Mouse (Mus musculus): ENCODE data around the gene Hsfy2. TPM values are rescaled to one million over a fixed set of nuclear protein-coding genes. Genes with fewer than 3 reads are reported as not detected.

Hsfy2 gene
- not detected in 2 replicates for polyA plus RNA-seq (2014; fragmentation: Nextera tagmentation; extraction: Ambion mirVana)

- ATAC-seq (ENCODE audit: low FRiP score) (no peak), DNase-seq (ENCODE audit: low spot score) (no peak)
- Histone ChIP-seq H3K27ac (ENCODE audit: low read depth, low read length) (no peak within 1 kb of the TSS), H3K9me3 (ENCODE audit: control insufficient read depth, low read length) (no peaks in the 10 kb centered on the region), H3K9ac (ENCODE audit: low read depth, low read length) (no peak within 1 kb of the TSS), H3K36me3 (ENCODE audit: control insufficient read depth, insufficient read depth, low read length) (no peaks in the 10 kb centered on the region), H3K4me1 (replicated peaks; ENCODE audit: control insufficient read depth, insufficient read depth, low read length) (no peaks in the 10 kb centered on the region), H3K4me2 (replicated peaks; ENCODE audit: low read depth, low read length) (no peak within 1 kb of the TSS), H3K4me3 (ENCODE audit: low read depth, low read length) (no peak within 1 kb of the TSS), H3K27me3 (ENCODE audit: control insufficient read depth, insufficient read depth, low read length) (no peaks in the 10 kb centered on the region)
- 93% methylated on average over 2 of the region's 2 CpGs for WGBS
Measured at GRCm38 (mm10) chr1:56637335-56637734, at the start of gene Hsfy2. TSS of gene Hsfy2 (minus strand) at chr1:56637435.

GRCm38 (mm10) chr1:56685053-56685557 lies 47.9 kb upstream of the Hsfy2 start:
- ATAC-seq (ENCODE audit: low FRiP score) (no peak), DNase-seq (ENCODE audit: low spot score) (no peak)
- no peak overlapping the region for H3K4me3 ChIP-seq (ENCODE audit: low read depth, low read length)
- no peaks in the 10 kb centered on the region for H3K4me1 ChIP-seq (replicated peaks; ENCODE audit: control insufficient read depth, insufficient read depth, low read length)
- H3K4me2 ChIP-seq (replicated peaks; ENCODE audit: low read depth, low read length) = no peak overlapping the region
- no peaks in the 10 kb centered on the region for H3K9me3 ChIP-seq (ENCODE audit: control insufficient read depth, low read length)
- H3K27me3 ChIP-seq (ENCODE audit: control insufficient read depth, insufficient read depth, low read length) = no peaks in the 10 kb centered on the region
- 79% methylated on average over 1 of the region's 1 CpGs for WGBS
- no peak overlapping the region for H3K9ac ChIP-seq (ENCODE audit: low read depth, low read length)
- H3K27ac ChIP-seq (ENCODE audit: low read depth, low read length) = no peak overlapping the region
- H3K36me3 ChIP-seq (ENCODE audit: control insufficient read depth, insufficient read depth, low read length) = no peaks in the 10 kb centered on the region

- Histone ChIP-seq H3K4me3 (ENCODE audit: low read depth, low read length) (no peak overlapping the region), H3K9ac (ENCODE audit: low read depth, low read length) (no peak overlapping the region), H3K9me3 (ENCODE audit: control insufficient read depth, low read length) (no peaks in the 10 kb centered on the region), H3K4me1 (replicated peaks; ENCODE audit: control insufficient read depth, insufficient read depth, low read length) (no peaks in the 10 kb centered on the region), H3K27me3 (ENCODE audit: control insufficient read depth, insufficient read depth, low read length) (no peaks in the 10 kb centered on the region), H3K27ac (ENCODE audit: low read depth, low read length) (no peak overlapping the region), H3K36me3 (ENCODE audit: control insufficient read depth, insufficient read depth, low read length) (no peaks in the 10 kb centered on the region), H3K4me2 (replicated peaks; ENCODE audit: low read depth, low read length) (no peak overlapping the region)
- no peak for DNase-seq (ENCODE audit: low spot score)
- ATAC-seq (ENCODE audit: low FRiP score) = no peak
Measured at GRCm38 (mm10) chr1:56684512-56684911, 47.3 kb upstream of the Hsfy2 start.

- no peak for DNase-seq (ENCODE audit: low spot score)
- Histone ChIP-seq H3K27me3 (ENCODE audit: control insufficient read depth, insufficient read depth, low read length) (no peaks in the 10 kb centered on the region), H3K36me3 (ENCODE audit: control insufficient read depth, insufficient read depth, low read length) (no peaks in the 10 kb centered on the region), H3K4me2 (replicated peaks; ENCODE audit: low read depth, low read length) (no peak overlapping the region), H3K9me3 (ENCODE audit: control insufficient read depth, low read length) (no peaks in the 10 kb centered on the region), H3K4me3 (ENCODE audit: low read depth, low read length) (no peak overlapping the region), H3K27ac (ENCODE audit: low read depth, low read length) (no peak overlapping the region), H3K4me1 (replicated peaks; ENCODE audit: control insufficient read depth, insufficient read depth, low read length) (no peaks in the 10 kb centered on the region), H3K9ac (ENCODE audit: low read depth, low read length) (no peak overlapping the region)
- ATAC-seq (ENCODE audit: low FRiP score) = no peak
- WGBS = 92% methylated on average over 2 of the region's 2 CpGs
Measured at GRCm38 (mm10) chr1:56681258-56681657, 44.0 kb upstream of the Hsfy2 start.

GRCm38 (mm10) chr1:56675253-56675652 lies 38.0 kb upstream of the Hsfy2 start:
- 53% methylated on average over 2 of the region's 2 CpGs for WGBS
- H3K9ac ChIP-seq (ENCODE audit: low read depth, low read length) = no peak overlapping the region
- H3K4me2 ChIP-seq (replicated peaks; ENCODE audit: low read depth, low read length) = no peak overlapping the region
- no peak for ATAC-seq (ENCODE audit: low FRiP score)
- H3K27ac ChIP-seq (ENCODE audit: low read depth, low read length) = no peak overlapping the region
- no peaks in the 10 kb centered on the region for H3K36me3 ChIP-seq (ENCODE audit: control insufficient read depth, insufficient read depth, low read length)
- H3K4me3 ChIP-seq (ENCODE audit: low read depth, low read length) = no peak overlapping the region
- no peaks in the 10 kb centered on the region for H3K4me1 ChIP-seq (replicated peaks; ENCODE audit: control insufficient read depth, insufficient read depth, low read length)
- no peak for DNase-seq (ENCODE audit: low spot score)
- H3K27me3 ChIP-seq (ENCODE audit: control insufficient read depth, insufficient read depth, low read length) = no peaks in the 10 kb centered on the region
- H3K9me3 ChIP-seq (ENCODE audit: control insufficient read depth, low read length) = no peaks in the 10 kb centered on the region

- Histone ChIP-seq H3K9ac (ENCODE audit: low read depth, low read length) (no peak overlapping the region), H3K27ac (ENCODE audit: low read depth, low read length) (no peak overlapping the region), H3K4me3 (ENCODE audit: low read depth, low read length) (no peak overlapping the region), H3K27me3 (ENCODE audit: control insufficient read depth, insufficient read depth, low read length) (no peaks in the 10 kb centered on the region), H3K9me3 (ENCODE audit: control insufficient read depth, low read length) (no peaks in the 10 kb centered on the region), H3K4me2 (replicated peaks; ENCODE audit: low read depth, low read length) (no peak overlapping the region), H3K36me3 (ENCODE audit: control insufficient read depth, insufficient read depth, low read length) (no peaks in the 10 kb centered on the region), H3K4me1 (replicated peaks; ENCODE audit: control insufficient read depth, insufficient read depth, low read length) (no peaks in the 10 kb centered on the region)
- 93% methylated on average over 3 of the region's 3 CpGs for WGBS
- ATAC-seq (ENCODE audit: low FRiP score) (no peak), DNase-seq (ENCODE audit: low spot score) (no peak)
Measured at GRCm38 (mm10) chr1:56674601-56675000, 37.4 kb upstream of the Hsfy2 start.

GRCm38 (mm10) chr1:56671241-56671945 lies 34.2 kb upstream of the Hsfy2 start:
- ATAC-seq (ENCODE audit: low FRiP score) = no peak

GRCm38 (mm10) chr1:56670509-56670908 lies 33.3 kb upstream of the Hsfy2 start:
- WGBS = 63% methylated on average over 5 of the region's 5 CpGs
- no peaks in the 10 kb centered on the region for H3K9me3 ChIP-seq (ENCODE audit: control insufficient read depth, low read length)
- no peaks in the 10 kb centered on the region for H3K36me3 ChIP-seq (ENCODE audit: control insufficient read depth, insufficient read depth, low read length)
- ATAC-seq (ENCODE audit: low FRiP score) = peak; percentile 33; the same call in 1 of the 2 replicates
- no peak overlapping the region for H3K4me3 ChIP-seq (ENCODE audit: low read depth, low read length)
- H3K9ac ChIP-seq (ENCODE audit: low read depth, low read length) = no peak overlapping the region
- DNase-seq (ENCODE audit: low spot score) = no peak
- H3K27ac ChIP-seq (ENCODE audit: low read depth, low read length) = no peak overlapping the region
- no peaks in the 10 kb centered on the region for H3K27me3 ChIP-seq (ENCODE audit: control insufficient read depth, insufficient read depth, low read length)
- no peak overlapping the region for H3K4me2 ChIP-seq (replicated peaks; ENCODE audit: low read depth, low read length)
- H3K4me1 ChIP-seq (replicated peaks; ENCODE audit: control insufficient read depth, insufficient read depth, low read length) = no peaks in the 10 kb centered on the region

More at GRCm38 (mm10) chr1:56671241-56671945, 34.2 kb upstream of the Hsfy2 start:
- Histone ChIP-seq H3K36me3 (ENCODE audit: control insufficient read depth, insufficient read depth, low read length) (no peaks in the 10 kb centered on the region), H3K9ac (ENCODE audit: low read depth, low read length) (no peak overlapping the region), H3K9me3 (ENCODE audit: control insufficient read depth, low read length) (no peaks in the 10 kb centered on the region), H3K27ac (ENCODE audit: low read depth, low read length) (no peak overlapping the region), H3K4me3 (ENCODE audit: low read depth, low read length) (no peak overlapping the region), H3K4me2 (replicated peaks; ENCODE audit: low read depth, low read length) (no peak overlapping the region), H3K27me3 (ENCODE audit: control insufficient read depth, insufficient read depth, low read length) (no peaks in the 10 kb centered on the region), H3K4me1 (replicated peaks; ENCODE audit: control insufficient read depth, insufficient read depth, low read length) (no peaks in the 10 kb centered on the region)
- DNase-seq (ENCODE audit: low spot score) = no peak
- WGBS = 44% methylated on average over 8 of the region's 8 CpGs

- H3K4me1 ChIP-seq (replicated peaks; ENCODE audit: control insufficient read depth, insufficient read depth, low read length) = no peaks in the 10 kb centered on the region
- no peak overlapping the region for H3K9ac ChIP-seq (ENCODE audit: low read depth, low read length)
- H3K4me3 ChIP-seq (ENCODE audit: low read depth, low read length) = no peak overlapping the region
- H3K36me3 ChIP-seq (ENCODE audit: control insufficient read depth, insufficient read depth, low read length) = no peaks in the 10 kb centered on the region
- H3K4me2 ChIP-seq (replicated peaks; ENCODE audit: low read depth, low read length) = no peak overlapping the region
- no peaks in the 10 kb centered on the region for H3K27me3 ChIP-seq (ENCODE audit: control insufficient read depth, insufficient read depth, low read length)
- no peak overlapping the region for H3K27ac ChIP-seq (ENCODE audit: low read depth, low read length)
- 83% methylated on average over 3 of the region's 3 CpGs for WGBS
- no peaks in the 10 kb centered on the region for H3K9me3 ChIP-seq (ENCODE audit: control insufficient read depth, low read length)
- ATAC-seq (ENCODE audit: low FRiP score) (no peak), DNase-seq (ENCODE audit: low spot score) (no peak)
Measured at GRCm38 (mm10) chr1:56664606-56665005, 27.4 kb upstream of the Hsfy2 start.

All from hindbrain, embryonic 11.5 days (tissue).